28 mouse cellular contexts compared by ENCODE assay signal in the genomic region with DNA sequence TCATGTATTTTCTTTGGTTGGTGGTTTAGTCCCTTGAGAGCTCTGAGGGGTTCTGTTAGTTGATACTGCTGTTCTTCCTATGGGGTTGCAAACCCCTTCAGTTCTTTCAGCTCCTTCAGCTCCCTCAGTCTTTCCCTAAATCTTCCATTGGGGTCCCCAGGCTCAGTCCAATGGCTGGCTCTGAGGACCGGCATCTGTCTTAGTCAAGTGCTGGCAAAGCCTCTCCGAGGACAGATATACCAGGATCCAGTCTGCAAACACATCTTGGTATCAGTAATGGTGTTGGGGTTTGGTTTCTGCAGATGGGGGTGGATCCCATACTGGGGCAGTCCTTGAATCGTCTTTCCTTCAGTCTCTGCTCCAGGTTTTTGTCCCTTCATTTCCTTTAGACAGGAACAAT.
"Had no signal": no experiment of that assay in that cellular context is flagged by ENCODE, and none has a peak within 500 bp of the region (broad histone marks: within the 10 kb centered on the region; RNA-seq: fewer than 3 reads in every experiment).

No protein-coding gene starts in this region.

- H3K4me3 ChIP-seq: limb, embryonic 10.5 days; limb, embryonic 12.5 days; limb, embryonic 13.5 days; limb, embryonic 15.5 days; liver, embryonic 12.5 days; liver, embryonic 13.5 days; liver, embryonic 15.5 days; lung, embryonic 15.5 days; megakaryocyte, embryonic 14.5 days; midbrain, embryonic 10.5 days; midbrain, embryonic 12.5 days; midbrain, embryonic 13.5 days; midbrain, embryonic 15.5 days; myocyte; neural tube, embryonic 12.5 days had no signal

- H3K27ac ChIP-seq: limb, embryonic 10.5 days; limb, embryonic 12.5 days; limb, embryonic 13.5 days; limb, embryonic 15.5 days; liver, embryonic 12.5 days; liver, embryonic 13.5 days; liver, embryonic 14.5 days; liver, embryonic 15.5 days; lung, embryonic 15.5 days; macrophage; midbrain, embryonic 10.5 days; midbrain, embryonic 12.5 days; midbrain, embryonic 13.5 days; midbrain, embryonic 15.5 days; neural tube, embryonic 12.5 days had no signal

- H3K4me1 ChIP-seq: limb, embryonic 10.5 days; limb, embryonic 12.5 days; limb, embryonic 13.5 days; limb, embryonic 15.5 days; liver, embryonic 12.5 days; liver, embryonic 13.5 days; liver, embryonic 15.5 days; lung, embryonic 15.5 days; megakaryocyte, embryonic 14.5 days; midbrain, embryonic 10.5 days; midbrain, embryonic 12.5 days; midbrain, embryonic 13.5 days; midbrain, embryonic 15.5 days; neural tube, embryonic 12.5 days had no signal

- H3K27me3 ChIP-seq: limb, embryonic 12.5 days; limb, embryonic 13.5 days; limb, embryonic 15.5 days; liver, embryonic 12.5 days; liver, embryonic 13.5 days; liver, embryonic 15.5 days; lung, embryonic 15.5 days; megakaryocyte, embryonic 14.5 days; midbrain, embryonic 12.5 days; midbrain, embryonic 13.5 days; midbrain, embryonic 15.5 days; neural tube, embryonic 12.5 days had no signal

- H3K36me3 ChIP-seq: limb, embryonic 10.5 days; limb, embryonic 12.5 days; limb, embryonic 13.5 days; limb, embryonic 15.5 days; liver, embryonic 12.5 days; liver, embryonic 13.5 days; liver, embryonic 15.5 days; lung, embryonic 15.5 days; midbrain, embryonic 10.5 days; midbrain, embryonic 12.5 days; midbrain, embryonic 13.5 days; midbrain, embryonic 15.5 days; neural tube, embryonic 12.5 days had no signal

- H3K9me3 ChIP-seq: limb, embryonic 10.5 days; limb, embryonic 12.5 days; limb, embryonic 13.5 days; limb, embryonic 15.5 days; liver, embryonic 12.5 days; liver, embryonic 13.5 days; liver, embryonic 15.5 days; lung, embryonic 15.5 days; megakaryocyte, embryonic 14.5 days; midbrain, embryonic 10.5 days; midbrain, embryonic 12.5 days; midbrain, embryonic 13.5 days; midbrain, embryonic 15.5 days; neural tube, embryonic 12.5 days had no signal

- DNase-seq: left cerebral cortex, postnatal 4 days; liver; liver, embryonic 13.5 days; liver, postnatal 0 days; lung, adult 18-20 months; lung, adult 2 months; lung, embryonic 14.5 days; lung, postnatal 10 days; lung, postnatal 14 days; lung, postnatal 36 days; lung, postnatal 4 days; midbrain, embryonic 14.5 days had no signal
